Mouse (Mus musculus) regulatory T cell (primary cell): ENCODE measurements at regions not wholly inside any gene's neighbourhood (a gene's known extent, or its start where the extent isn't known, plus 50 kb on each side); places are given as distances from the start of the nearest gene placed in this dataset.

Source experiments
- in situ Hi-C: fragments of 300-600 bp; cut with MboI, MseI; formaldehyde crosslinking; loops from one replicate; pipeline ENCODE4 v1.15.1; 2025; ENCODE audit warnings: high pct_unique_total_duplicates

- in situ Hi-C loops = no loop called here
Observed at GRCm38 (mm10) chr12:7919709-7920324, 57.6 kb upstream of the Apob start.

DNA sequence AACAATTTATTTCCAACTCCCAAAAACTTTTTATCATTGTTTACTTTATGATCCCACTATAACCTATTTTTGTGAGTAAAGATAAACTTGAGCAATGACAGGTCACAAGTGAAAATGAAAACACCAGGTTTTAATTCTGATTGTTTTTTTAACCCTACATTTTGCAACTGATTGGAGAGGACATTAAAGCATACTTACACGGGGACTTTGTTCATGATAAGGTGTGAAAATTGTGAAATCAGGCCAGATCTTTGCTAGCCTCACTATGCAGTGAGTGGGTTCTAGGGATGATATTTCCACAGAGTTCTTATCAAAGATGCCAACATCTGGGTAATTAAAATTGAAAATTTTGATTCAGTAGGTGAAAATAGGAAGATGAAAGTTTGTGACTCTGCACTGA lies 56.6 kb upstream of the Apob start:
- in situ Hi-C loops = no loop called here
